Mouse (Mus musculus) liver, postnatal 0 days (tissue): Measurements from ENCODE around the gene H2afv.
A peak's percentile ranks its signal among the peaks of the same experiment; 100 is the strongest.

Source experiments
- CTCF ChIP-seq: sonication (generic); IDR thresholded peaks from 2 replicates; pipeline ENCODE4 v1.5.1; 2016; ENCODE audit warnings: antibody characterized with exemption, low read depth
- EP300 ChIP-seq: IDR thresholded peaks from 2 replicates; pipeline ENCODE4 v1.6.1; 2016; ENCODE audit warnings: antibody characterized with exemption, low read depth, mild to moderate bottlenecking

- peak; percentile 27; the same call in 1 of the 2 replicates for TF ChIP-seq CTCF
- no peak for TF ChIP-seq EP300
These were observed 30.9 kb upstream of the H2afv start for GRCm38 (mm10) chr11:6474874-6475731.
